8 mouse cellular contexts compared by ENCODE assay signal in genomic region chr9:14274586-14274985, GRCm38 (mm10). TPM values are rescaled to one million over a fixed set of nuclear protein-coding genes. Genes with fewer than 3 reads are reported as not detected.
DNase-seq lines count a peak whose midpoint lies in the region; ATAC-seq and TF ChIP-seq lines count a peak whose summit lies in the region.

No protein-coding gene starts in this region.

- intact Hi-C loops in gastrocnemius, adult 2 months (cut with DNase I) = loop anchor here (10.0 kb wide), 2 partner anchors 100 to 210 kb away; no protein-coding TSS in a partner anchor
- intact Hi-C loops in gastrocnemius, postnatal 14 days (cut with DNase I; ENCODE audit: low total_unique reads) = no loop called here

- no peaks in the 10 kb centered on the region for H3K36me3 ChIP-seq in thymus, adult 2 months (ENCODE audit: control insufficient read depth, insufficient read depth, low read length)
- H3K36me3 ChIP-seq in limb, embryonic 14.5 days (ENCODE audit: control insufficient read depth, insufficient read depth, low read length) = no peaks in the 10 kb centered on the region
- H3K36me3 ChIP-seq in stomach, embryonic 16.5 days (ENCODE audit: control insufficient read depth, insufficient read depth, low read length) = no peaks in the 10 kb centered on the region

- ATAC-seq in limb, embryonic 14.5 days (ENCODE audit: low FRiP score, low read depth) = no peak
- no peak for ATAC-seq in stomach, embryonic 16.5 days (ENCODE audit: insufficient read depth, low FRiP score)

- peaks cover 4% of the 10 kb centered on the region; the same call in 1 of the 2 replicates for H3K4me1 ChIP-seq in thymus, adult 2 months (replicated peaks; ENCODE audit: control insufficient read depth, insufficient read depth, low read length)
- H3K4me1 ChIP-seq in limb, embryonic 14.5 days (ENCODE audit: control insufficient read depth, insufficient read depth, low read length) = peaks cover 17% of the 10 kb centered on the region
- peaks cover 12% of the 10 kb centered on the region for H3K4me1 ChIP-seq in stomach, embryonic 16.5 days (ENCODE audit: control insufficient read depth, insufficient read depth, low read length)

- peak overlapping the region; percentile 96 for H3K4me3 ChIP-seq in gastrocnemius, adult 2 months
- H3K4me3 ChIP-seq in thymus, adult 2 months (ENCODE audit: control insufficient read depth, insufficient read depth, low read length) = peak overlapping the region; percentile 48; the same call in 1 of the 2 replicates
- peak overlapping the region; percentile 33; the same call in 1 of the 2 replicates for H3K4me3 ChIP-seq in limb, embryonic 14.5 days (replicated peaks; ENCODE audit: low read length)
- peak overlapping the region; percentile 94; the same call in 1 of the 2 replicates for H3K4me3 ChIP-seq in stomach, embryonic 16.5 days (replicated peaks; ENCODE audit: low read length)

- no peak for DNase-seq in gastrocnemius, adult 2 months
- no peak for DNase-seq in gastrocnemius, postnatal 14 days
- DNase-seq in thymus, adult 2 months = no peak
- DNase-seq in thymus, adult 18-20 months = no peak
- no peak for DNase-seq in limb, embryonic 14.5 days (ENCODE audit: low spot score)
- no peak for DNase-seq in layer of hippocampus, postnatal 25 days (ENCODE audit: extremely low spot score in 1 of 2, low spot score in 1 of 2)
- no peak for DNase-seq in kidney, postnatal 14 days

- WGBS in thymus, adult 2 months = 59% methylated on average over 5 of the region's 5 CpGs
- 46% methylated on average over 5 of the region's 5 CpGs for WGBS in limb, embryonic 14.5 days
- 36% methylated on average over 5 of the region's 5 CpGs for WGBS in stomach, embryonic 16.5 days

- H3K9me3 ChIP-seq in limb, embryonic 14.5 days (ENCODE audit: control insufficient read depth, low read length) = no peaks in the 10 kb centered on the region
- no peaks in the 10 kb centered on the region for H3K9me3 ChIP-seq in stomach, embryonic 16.5 days (replicated peaks; ENCODE audit: control insufficient read depth, low read length)

- H3K9ac ChIP-seq in limb, embryonic 14.5 days (ENCODE audit: low read depth, low read length, severe bottlenecking) = peak overlapping the region; percentile 46; the same call in 1 of the 2 replicates
- H3K9ac ChIP-seq in stomach, embryonic 16.5 days (ENCODE audit: low read length) = peak overlapping the region; percentile 74

- H3K27ac ChIP-seq in gastrocnemius, adult 2 months = peak overlapping the region; percentile 93
- peak overlapping the region; percentile 88 for H3K27ac ChIP-seq in thymus, adult 2 months (ENCODE audit: control insufficient read depth, insufficient read depth, low read length)
- peak overlapping the region; percentile 93 for H3K27ac ChIP-seq in limb, embryonic 14.5 days (replicated peaks; ENCODE audit: low read depth, low read length)
- peak overlapping the region; percentile 98 for H3K27ac ChIP-seq in stomach, embryonic 16.5 days (ENCODE audit: low read length)

- no peak for TF ChIP-seq POLR2A in thymus, adult 2 months (IDR thresholded peaks at IDR 0.05; ENCODE audit: control insufficient read depth, extremely low read depth, insufficient read depth, low read length, poor library complexity)
- no peak for TF ChIP-seq POLR2A in limb, embryonic 14.5 days (IDR thresholded peaks at IDR 0.05; ENCODE audit: borderline replicate concordance, extremely low read depth, insufficient read depth, insufficient read length)

- H3K4me2 ChIP-seq in limb, embryonic 14.5 days (replicated peaks; ENCODE audit: low read depth, low read length, severe bottlenecking) = peak overlapping the region; percentile 64
- peak overlapping the region; percentile 66 for H3K4me2 ChIP-seq in stomach, embryonic 16.5 days (ENCODE audit: low read depth, low read length)

- H3K27me3 ChIP-seq in thymus, adult 2 months (ENCODE audit: control insufficient read depth, insufficient read depth, low read length) = no peaks in the 10 kb centered on the region
- no peaks in the 10 kb centered on the region for H3K27me3 ChIP-seq in limb, embryonic 14.5 days (ENCODE audit: control insufficient read depth, insufficient read depth, low read length)
- no peaks in the 10 kb centered on the region for H3K27me3 ChIP-seq in stomach, embryonic 16.5 days (ENCODE audit: control insufficient read depth, insufficient read depth, low read length)

- no peak for TF ChIP-seq CTCF in gastrocnemius, adult 2 months (IDR thresholded peaks at IDR 0.05)
- TF ChIP-seq CTCF in thymus, adult 2 months (IDR thresholded peaks at IDR 0.05; ENCODE audit: borderline replicate concordance, control insufficient read depth, extremely low read depth, insufficient read depth, low read length, poor library complexity) = no peak

RNA-seq across cellular contexts. Expression of gene Sesn3, which starts 0.3 kb away (rescaled TPM):
- 10 to 100 TPM; 16.6 to 27.7 TPM for total RNA-seq in gastrocnemius, adult 2 months (2021)
- total RNA-seq in gastrocnemius, postnatal 14 days (2021) = 10 to 100 TPM; 31.2 to 42.4 TPM
- 23.6 and 55.7 TPM in 2 replicates for polyA plus RNA-seq in thymus, adult 2 months (2012; rRNA removed)
- polyA plus RNA-seq in limb, embryonic 14.5 days (2012; rRNA removed) = 25.3 and 28.1 TPM in 2 replicates
- polyA plus RNA-seq in limb, embryonic 14.5 days (2014; fragmentation: Nextera tagmentation; extraction: Ambion mirVana) = 21.1 and 31.5 TPM in 2 replicates
- 10.6 and 12.0 TPM in 2 replicates for polyA plus RNA-seq in stomach, embryonic 16.5 days (2015; fragmentation: Nextera tagmentation; extraction: Ambion mirVana)
- total RNA-seq in layer of hippocampus, postnatal 25 days (2021) = 10 to 100 TPM; 65.0 to 67.5 TPM

Comparison
In these comparisons a context has a peak if more than half of its experiments do, and no peak if none do; other contexts are left out.
1. H3K4me3 ChIP-seq: peak in every context shown above with its lines; median percentile 96 in gastrocnemius, adult 2 months; 94 in stomach, embryonic 16.5 days; 48 in thymus, adult 2 months; 33 in limb, embryonic 14.5 days.